Mouse (Mus musculus): ENCODE measurements around the gene Snrnp27.

Snrnp27 gene

GRCm38 (mm10) chr6:86665076-86665475 is 19.2 kb downstream of the Snrnp27 start:
- DNase-seq (ENCODE audit: extremely low spot score): no peak

GRCm38 (mm10) chr6:86660161-86660877 is 24.0 kb downstream of the Snrnp27 start:
- DNase-seq (ENCODE audit: extremely low spot score): no peak

DNA sequence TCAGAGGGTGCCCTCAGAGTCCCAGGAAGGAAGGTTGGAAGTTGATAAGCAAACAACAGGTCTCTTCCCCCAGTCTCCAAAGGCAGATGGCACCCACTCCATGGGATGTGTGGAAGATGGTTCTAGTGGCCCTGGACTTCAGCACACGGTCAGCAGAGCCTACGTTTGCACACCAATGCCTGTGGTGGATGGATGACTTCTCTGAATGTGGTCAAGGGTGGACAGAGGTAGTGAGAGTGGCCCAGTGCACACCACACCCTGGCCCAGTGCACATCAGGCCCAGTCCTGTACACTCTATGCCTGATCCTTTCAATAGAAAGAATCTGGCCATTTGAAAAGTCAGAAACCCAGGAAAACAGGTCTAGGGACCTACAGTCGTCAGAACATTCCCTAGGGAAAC is 25.8 kb downstream of the Snrnp27 start:
- no peak for DNase-seq (ENCODE audit: extremely low spot score)

GRCm38 (mm10) chr6:86654270-86654916 is 29.9 kb downstream of the Snrnp27 start:
- DNase-seq (ENCODE audit: extremely low spot score): no peak

DNA sequence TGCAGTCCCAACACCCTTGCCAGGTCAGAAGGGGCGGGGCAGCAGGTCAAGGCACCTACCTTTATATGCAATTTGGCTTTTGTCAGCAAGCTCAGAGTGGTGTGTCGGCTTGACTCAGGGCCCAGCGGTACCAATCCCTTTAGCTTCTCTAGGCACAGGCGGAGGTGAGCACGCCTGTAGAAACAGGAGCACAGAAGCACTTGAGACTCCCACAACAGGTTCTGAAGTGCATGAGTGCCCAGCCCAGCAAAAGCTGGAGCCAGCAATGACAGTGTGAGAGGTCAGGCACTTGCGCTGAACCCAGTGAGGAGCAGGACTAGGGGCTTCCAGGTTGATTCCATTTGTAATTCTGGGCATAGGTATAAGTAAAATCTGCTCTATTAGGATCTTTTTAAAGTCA is 31.3 kb downstream of the Snrnp27 start:
- DNase-seq (ENCODE audit: extremely low spot score): no peak

DNA sequence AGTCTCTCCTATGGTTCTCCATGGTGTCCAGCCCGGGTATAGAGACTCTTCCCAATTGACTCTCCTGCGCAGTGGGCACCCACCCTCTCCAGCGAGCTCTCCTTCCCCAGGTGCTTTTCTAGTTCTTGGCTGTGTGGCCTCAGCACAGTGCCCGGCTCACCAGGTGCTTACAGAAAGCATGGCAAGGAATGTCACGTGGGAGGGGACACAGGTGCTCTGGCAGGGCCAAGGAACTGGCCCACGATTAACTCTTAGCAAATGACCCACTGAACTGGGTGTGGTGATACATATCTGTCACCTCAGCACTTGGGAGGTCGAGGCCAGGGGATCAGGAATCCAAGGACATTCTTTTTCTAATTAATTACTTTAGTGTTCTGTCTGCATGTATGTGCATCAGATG is 38.2 kb downstream of the Snrnp27 start:
- DNase-seq (ENCODE audit: extremely low spot score): no peak

DNA sequence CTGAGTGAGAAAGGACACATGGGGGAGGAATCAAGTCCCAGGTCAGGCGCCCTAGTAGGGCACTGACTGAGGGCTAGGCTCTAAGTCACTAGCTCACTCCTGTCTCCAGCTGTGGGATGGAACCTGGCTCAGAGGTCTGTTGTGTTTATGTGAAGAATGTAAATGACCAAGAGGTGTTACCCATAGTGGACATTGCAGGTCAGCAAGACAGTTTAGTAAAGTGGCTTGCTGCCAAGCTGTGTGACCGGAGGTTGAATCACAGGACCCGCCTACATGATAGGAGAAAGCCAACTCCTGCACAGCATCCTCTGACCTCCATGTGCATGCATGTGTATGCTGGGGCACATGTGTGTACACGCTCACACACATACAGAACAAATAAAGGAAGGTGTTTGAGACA is 38.8 kb downstream of the Snrnp27 start:
- DNase-seq (ENCODE audit: extremely low spot score): no peak

- DNase-seq (ENCODE audit: extremely low spot score): no peak
Observed at GRCm38 (mm10) chr6:86644775-86645400, 39.4 kb downstream of the Snrnp27 start.

DNA sequence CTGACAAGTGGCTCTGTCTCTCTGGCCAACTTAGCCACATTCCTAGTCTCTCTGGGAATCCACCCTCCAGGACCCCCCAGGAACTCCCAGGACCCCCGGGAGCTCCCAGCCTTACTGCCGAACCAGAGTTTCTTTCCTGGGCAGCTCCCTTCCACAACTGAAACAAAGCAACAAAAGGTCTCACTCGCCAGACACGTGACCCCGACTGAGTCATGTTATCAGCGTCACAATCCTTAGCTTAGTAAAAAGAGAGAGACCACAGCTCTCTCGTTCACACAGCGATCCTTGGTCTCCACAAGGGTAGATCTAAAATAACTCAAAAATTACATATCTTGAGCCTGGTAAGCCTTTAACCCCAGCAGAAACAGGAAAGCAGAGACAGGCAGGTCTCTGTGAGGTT is 42.6 kb downstream of the Snrnp27 start:
- no peak for DNase-seq (ENCODE audit: extremely low spot score)

DNA sequence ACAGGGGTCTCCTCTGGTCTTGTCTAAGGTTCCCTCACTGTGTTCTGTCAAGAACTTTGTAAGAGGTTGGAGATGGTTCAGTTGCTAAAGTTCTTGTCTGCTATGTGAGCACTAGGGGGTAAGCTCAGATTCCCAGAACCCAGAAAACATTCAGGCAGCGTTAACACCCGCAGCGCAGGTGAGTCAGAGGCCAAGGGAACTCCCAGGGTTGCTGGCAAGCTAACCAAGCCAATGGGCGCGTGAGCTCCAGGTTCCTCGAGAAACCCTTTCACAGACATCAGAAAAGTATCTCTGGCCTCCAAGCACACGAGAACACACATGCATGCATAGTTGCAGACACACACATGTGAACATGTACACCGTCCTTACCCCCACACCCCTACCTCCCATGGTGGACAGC is 43.5 kb downstream of the Snrnp27 start:
- DNase-seq (ENCODE audit: extremely low spot score): no peak

DNA sequence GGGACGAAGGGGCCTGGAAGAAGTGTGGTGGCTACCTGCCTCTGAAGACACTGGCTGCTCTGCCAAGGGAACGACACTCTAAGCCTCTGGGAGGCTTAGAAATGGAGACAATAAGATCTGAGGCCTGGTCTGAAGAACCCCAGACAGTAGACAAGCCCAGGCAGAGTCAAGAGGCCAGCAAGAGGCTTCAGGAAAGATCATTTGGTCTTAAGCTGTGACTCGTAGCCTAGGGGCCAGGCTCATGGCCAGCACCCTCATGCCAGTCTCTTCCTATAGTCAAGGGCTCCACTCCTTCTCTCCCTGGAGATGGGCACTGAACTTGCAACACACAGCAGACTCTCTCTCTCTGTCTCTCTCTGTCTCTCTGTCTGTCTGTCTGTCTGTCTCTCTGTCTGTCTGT is 44.2 kb downstream of the Snrnp27 start:
- no peak for DNase-seq (ENCODE audit: extremely low spot score)

DNA sequence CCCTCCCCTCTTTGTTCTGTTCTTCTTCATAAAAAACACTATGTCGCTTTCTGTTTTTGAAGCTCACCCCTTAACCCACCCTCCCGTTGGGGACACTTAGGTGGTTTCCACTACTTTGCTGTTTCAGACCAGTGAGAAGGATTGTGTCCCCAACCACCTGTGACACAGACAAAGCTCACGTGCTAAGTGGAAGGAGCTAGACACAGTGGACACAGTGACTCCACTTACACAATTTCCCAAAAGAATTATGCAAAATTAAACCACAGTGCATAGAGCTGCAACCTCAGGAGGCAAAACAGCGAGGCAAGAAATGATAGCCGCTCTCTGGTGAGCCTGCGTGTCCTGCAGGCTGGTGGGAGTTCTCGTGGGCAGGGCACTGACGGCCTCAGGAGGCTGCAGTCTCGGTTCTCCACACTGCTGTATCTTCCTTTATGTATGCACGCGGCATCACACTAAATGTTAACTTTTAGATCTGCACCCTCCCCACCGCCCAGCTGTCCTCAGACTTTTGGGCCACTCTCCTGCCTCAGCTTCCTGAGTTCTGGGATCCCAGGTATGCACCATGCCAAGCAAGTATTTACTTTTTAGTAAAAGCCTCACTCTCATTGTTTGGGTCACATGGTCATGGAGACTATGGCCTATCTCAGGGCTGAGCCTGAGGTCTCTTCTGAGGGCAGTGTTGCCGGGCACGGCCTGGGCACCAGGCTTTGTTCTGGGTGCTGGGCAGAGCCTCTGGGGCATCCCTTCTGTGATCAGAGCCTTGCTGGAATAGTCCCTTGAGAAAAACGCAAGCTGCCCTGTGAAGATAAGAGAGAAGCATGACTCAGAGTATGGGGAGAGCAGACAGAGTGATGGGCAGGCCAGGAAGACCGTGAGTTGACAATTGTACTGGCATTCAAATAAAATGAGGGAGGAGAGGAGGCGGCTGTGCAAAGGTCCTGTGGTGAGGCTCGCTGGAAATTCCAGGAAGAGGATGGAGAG is 44.9 kb downstream of the Snrnp27 start:
- DNase-seq (ENCODE audit: extremely low spot score): no peak

GRCm38 (mm10) chr6:86638434-86638833 is 45.9 kb downstream of the Snrnp27 start:
- no peak for DNase-seq (ENCODE audit: extremely low spot score)

- DNase-seq (ENCODE audit: extremely low spot score): no peak
Observed at GRCm38 (mm10) chr6:86637860-86638259, 46.5 kb downstream of the Snrnp27 start.

GRCm38 (mm10) chr6:86637171-86637835 is 47.0 kb downstream of the Snrnp27 start:
- DNase-seq (ENCODE audit: extremely low spot score): no peak

- DNase-seq (ENCODE audit: extremely low spot score): no peak
Observed at GRCm38 (mm10) chr6:86636495-86636894, 47.8 kb downstream of the Snrnp27 start.

- DNase-seq (ENCODE audit: extremely low spot score): no peak
Observed at GRCm38 (mm10) chr6:86630141-86630540, 54.2 kb downstream of the Snrnp27 start.

- no peak for DNase-seq (ENCODE audit: extremely low spot score)
Observed at GRCm38 (mm10) chr6:86627946-86628345, 56.4 kb downstream of the Snrnp27 start, which contains the start of gene Asprv1. TSS of gene Asprv1 (plus strand) at chr6:86628164.
